Mouse (Mus musculus): ENCODE results near the gene Dclre1b. TPM values are rescaled to one million over a fixed set of nuclear protein-coding genes. Genes with fewer than 3 reads are reported as not detected.
"Not testable (repeated sequence)": the region's sequence is repeated elsewhere in the genome, so short reads cannot be mapped to it uniquely, and the experiment has no call there.

Gene Dclre1b
- 33.3 and 34.9 TPM in 2 replicates for polyA plus RNA-seq (2015; fragmentation: Nextera tagmentation; extraction: Ambion mirVana)

DNA sequence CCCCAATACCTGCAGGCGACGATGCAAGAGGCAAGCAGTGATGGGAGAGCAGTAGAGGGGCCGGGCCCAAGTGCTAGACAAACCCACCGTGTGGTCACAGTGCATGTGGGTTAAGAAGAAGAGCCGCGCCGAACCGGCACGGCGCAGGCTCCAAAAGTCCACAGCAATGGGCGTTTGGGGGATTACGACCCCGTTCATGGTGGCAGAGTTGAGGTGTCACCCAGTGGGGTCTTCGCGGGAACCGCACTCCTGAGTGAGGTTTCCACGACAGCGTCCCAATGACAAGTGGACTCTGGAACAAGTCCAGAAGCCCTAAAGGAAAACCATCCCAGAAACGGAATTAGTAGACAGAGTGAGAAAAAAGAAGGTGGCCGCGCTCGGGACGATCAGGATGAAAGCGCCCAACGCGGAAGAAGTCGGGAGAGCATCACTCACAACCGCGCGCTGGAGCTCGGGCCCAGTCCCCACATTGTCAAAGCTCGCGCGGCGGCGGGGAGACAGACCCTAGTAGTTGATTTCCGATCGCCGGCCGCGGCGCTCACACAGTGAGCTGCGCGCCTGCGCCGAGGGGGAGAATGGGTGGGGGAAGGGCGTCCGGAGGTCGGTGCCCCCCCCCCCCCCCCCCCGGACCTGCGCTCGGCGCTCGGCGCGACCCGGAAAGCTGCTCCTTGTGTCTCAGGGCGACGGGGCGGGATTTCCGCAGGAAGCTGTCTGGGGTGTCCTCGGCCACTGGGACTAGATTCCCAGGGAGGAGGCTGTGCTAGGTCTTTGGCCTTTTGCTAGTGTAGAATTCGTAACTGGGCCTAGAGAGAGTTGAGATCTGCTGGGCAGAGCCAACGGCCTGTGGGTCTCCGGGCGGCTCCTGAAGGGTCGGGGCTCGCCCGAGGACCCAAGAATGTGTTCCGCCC lies at the start of gene Dclre1b, which contains the start of the genes Ap4b1 and Gm43064:
TSS of gene Dclre1b (minus strand) at position 554 of the 908 bp plus-strand sequence.
TSS of gene Ap4b1 (plus strand) at position 630 of the 908 bp plus-strand sequence.
TSS of gene Gm43064 (plus strand) at position 683 of the 908 bp plus-strand sequence.
- WGBS: under 1% methylated on average over 62 of the region's 70 CpGs
- peak within 1 kb of the TSS; percentile 88 for H3K9ac ChIP-seq

DNA sequence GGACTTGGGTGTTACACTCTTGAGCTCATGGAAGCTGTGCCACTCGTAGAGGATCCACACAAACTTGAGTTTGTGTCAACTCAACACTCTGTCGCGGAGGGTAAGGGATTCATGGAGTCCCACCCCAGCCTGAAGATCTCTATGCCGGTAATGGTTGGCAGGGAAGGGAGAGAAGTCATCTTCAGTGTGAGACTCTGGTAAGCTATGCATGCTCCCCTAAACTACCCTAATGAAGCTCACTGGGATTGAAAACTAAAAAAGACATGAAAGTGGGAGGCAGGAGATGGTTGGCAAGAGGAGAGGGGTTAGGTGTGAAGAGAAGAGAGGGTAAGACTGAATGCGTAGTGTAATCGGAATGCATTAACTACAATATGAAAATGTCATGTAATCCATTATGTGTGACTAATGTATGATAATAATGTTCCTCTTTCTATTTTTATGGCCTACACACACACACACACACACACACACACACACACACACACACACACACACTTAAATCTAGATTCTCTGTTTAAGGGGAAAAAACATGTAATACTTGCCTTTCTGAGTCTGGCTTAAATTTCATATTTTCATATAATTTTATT lies 48.8 kb upstream of the Dclre1b start:
- Histone ChIP-seq H3K4me2 (replicated peaks) (no peak overlapping the region), H3K27me3 (no peaks in the 10 kb centered on the region), H3K9ac (no peak overlapping the region), H3K36me3 (no peaks in the 10 kb centered on the region), H3K4me3 (no peak overlapping the region), H3K4me1 (no peaks in the 10 kb centered on the region), H3K27ac (no peak overlapping the region), H3K9me3 (no peaks in the 10 kb centered on the region)
- WGBS: 92% methylated on average over 6 of the region's 6 CpGs
- ATAC-seq (ENCODE audit: low FRiP score, low read depth): no peak

More for the DNA sequence above, at the start of gene Dclre1b, which contains the start of the genes Ap4b1 and Gm43064:
- peak within 1 kb of the TSS; percentile 88 for H3K27ac ChIP-seq
- ATAC-seq (ENCODE audit: low FRiP score, low read depth): peak; percentile 98
- H3K4me2 ChIP-seq (replicated peaks): peak within 1 kb of the TSS; percentile 80
- no peaks in the 10 kb centered on the region for H3K27me3 ChIP-seq
- no peaks in the 10 kb centered on the region for H3K9me3 ChIP-seq
- H3K4me1 ChIP-seq: peaks cover 14% of the 10 kb centered on the region
- H3K36me3 ChIP-seq: peaks cover 36% of the 10 kb centered on the region
- peak within 1 kb of the TSS; percentile 80 for H3K4me3 ChIP-seq

DNA sequence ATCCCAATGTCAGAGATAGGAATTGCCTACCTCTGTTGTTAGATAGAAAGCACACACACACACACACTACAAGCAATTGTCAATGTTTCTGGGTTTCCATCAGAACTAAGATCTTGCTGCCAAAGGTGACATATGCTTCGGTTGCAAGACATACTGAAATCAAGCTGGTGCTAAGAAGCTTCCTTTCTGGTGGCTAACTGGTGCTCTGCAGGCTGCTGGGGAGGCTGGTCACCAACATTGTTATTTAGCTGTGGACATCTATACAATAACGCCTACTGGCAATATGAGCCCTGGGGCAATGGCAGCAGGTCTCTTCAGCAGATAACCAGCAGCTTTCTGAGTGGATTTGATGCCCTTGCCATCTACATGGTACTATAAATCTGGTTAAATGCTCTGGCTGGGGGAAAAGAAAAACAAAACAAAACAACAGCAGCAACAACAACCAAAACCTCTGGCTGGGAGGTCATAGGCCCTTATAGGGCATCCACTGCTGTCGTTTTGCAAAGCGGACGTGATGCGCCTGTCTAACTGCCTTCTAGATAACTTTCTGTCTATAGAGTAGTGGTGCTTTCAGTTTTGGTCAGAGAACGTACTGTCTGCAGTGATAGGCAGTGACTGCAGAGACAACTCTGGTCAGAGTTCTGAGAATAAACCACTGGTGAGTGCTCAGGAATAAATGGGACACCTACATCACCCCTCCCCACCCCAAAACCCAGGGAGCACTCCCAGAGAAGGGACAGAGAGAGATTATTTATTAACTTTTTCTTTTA lies 48.0 kb upstream of the Dclre1b start:
- no peak overlapping the region for H3K4me2 ChIP-seq (replicated peaks)
- H3K36me3 ChIP-seq: no peaks in the 10 kb centered on the region
- WGBS: 90% methylated on average over 7 of the region's 7 CpGs
- ATAC-seq (ENCODE audit: low FRiP score, low read depth): no peak
- no peak overlapping the region for H3K27ac ChIP-seq
- H3K27me3 ChIP-seq: no peaks in the 10 kb centered on the region
- H3K9ac ChIP-seq: no peak overlapping the region
- no peak overlapping the region for H3K4me3 ChIP-seq
- H3K9me3 ChIP-seq: no peaks in the 10 kb centered on the region
- no peaks in the 10 kb centered on the region for H3K4me1 ChIP-seq

DNA sequence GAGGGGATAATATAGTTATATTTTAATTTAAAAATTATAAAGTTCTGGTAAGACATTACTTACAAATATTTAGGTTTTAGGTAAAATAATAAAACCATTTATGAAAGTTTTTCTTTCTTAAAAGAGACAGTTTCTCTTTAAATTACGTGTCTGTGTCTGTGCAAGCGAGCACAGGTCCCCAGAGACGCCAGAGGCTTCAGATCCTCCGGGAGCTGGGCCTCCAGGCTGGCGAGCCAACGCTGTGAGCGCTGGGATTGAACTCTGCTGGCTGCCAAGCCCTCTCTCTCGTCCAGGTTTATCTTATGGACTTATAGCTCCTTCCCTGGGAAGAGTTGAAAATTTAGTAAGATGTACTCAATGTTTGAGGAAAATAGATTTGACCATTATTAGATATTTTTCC lies 44.6 kb upstream of the Dclre1b start:
- H3K36me3 ChIP-seq: no peaks in the 10 kb centered on the region
- H3K4me2 ChIP-seq (replicated peaks): no peak overlapping the region
- WGBS: 64% methylated on average over 8 of the region's 8 CpGs
- H3K9me3 ChIP-seq: no peaks in the 10 kb centered on the region
- no peak for ATAC-seq (ENCODE audit: low FRiP score, low read depth)
- H3K4me1 ChIP-seq: no peaks in the 10 kb centered on the region
- no peaks in the 10 kb centered on the region for H3K27me3 ChIP-seq
- H3K9ac ChIP-seq: no peak overlapping the region
- no peak overlapping the region for H3K27ac ChIP-seq
- H3K4me3 ChIP-seq: no peak overlapping the region

DNA sequence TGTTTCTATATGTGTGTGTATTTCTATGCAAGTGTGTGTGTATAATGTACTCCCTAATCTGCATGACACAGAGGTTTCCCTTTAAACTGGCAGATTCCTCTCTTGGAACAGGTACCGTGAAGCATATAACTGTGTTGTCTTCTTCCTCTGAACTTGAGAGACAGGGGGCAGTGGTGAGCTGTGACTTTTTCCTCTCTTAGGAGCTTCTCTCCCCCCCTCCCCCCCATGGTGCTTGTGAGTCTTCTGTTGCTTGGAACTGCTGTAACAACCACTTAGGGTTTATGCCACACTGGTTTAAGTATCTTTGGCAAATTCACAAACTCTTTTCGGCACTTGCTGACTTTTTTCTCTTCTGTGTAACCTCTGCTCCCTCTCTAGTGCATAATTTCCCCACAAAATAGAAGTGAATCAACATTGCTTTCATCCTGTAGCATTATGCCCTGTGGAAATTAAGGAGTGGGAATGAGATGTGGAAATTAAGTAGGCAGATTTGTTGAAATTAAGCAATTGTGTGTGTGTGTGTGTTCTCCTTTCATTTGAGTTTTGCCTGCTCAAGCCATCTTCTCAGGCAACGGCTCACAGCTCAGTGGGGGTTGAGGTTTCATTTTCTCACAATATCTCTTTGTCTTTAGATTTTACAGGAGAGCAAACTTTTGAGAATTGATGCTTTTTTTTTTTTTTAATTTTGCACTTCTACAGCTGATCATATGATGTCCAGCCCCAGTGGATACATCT lies 43.5 kb upstream of the Dclre1b start:
- Histone ChIP-seq H3K9ac (no peak overlapping the region), H3K9me3 (no peaks in the 10 kb centered on the region), H3K4me1 (no peaks in the 10 kb centered on the region), H3K4me3 (no peak overlapping the region), H3K27ac (no peak overlapping the region), H3K36me3 (no peaks in the 10 kb centered on the region), H3K4me2 (replicated peaks) (no peak overlapping the region), H3K27me3 (no peaks in the 10 kb centered on the region)
- 69% methylated on average over 3 of the region's 3 CpGs for WGBS
- no peak for ATAC-seq (ENCODE audit: low FRiP score, low read depth)

DNA sequence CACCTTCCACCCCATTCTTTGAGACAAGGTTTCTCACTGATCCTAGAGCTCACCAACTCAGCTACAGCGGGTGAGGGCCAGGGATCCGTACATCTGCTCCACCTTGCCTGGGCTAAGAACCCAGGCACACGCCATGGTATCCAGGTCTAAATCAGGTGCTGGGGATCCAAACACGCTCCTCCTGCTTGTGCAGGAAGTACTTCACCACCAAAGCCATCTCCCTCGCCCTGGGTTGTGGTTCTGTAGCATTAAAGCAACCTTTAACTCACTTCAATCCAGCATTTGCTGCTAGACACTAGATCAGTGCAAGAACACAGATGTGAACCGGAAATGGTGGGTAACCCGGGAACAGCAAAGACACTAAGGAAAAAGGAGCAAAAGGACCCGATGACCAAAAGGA lies 42.6 kb upstream of the Dclre1b start:
- no peak for ATAC-seq (ENCODE audit: low FRiP score, low read depth)
- Histone ChIP-seq H3K27ac (no peak overlapping the region), H3K36me3 (no peaks in the 10 kb centered on the region), H3K27me3 (no peaks in the 10 kb centered on the region), H3K4me3 (no peak overlapping the region), H3K9me3 (no peaks in the 10 kb centered on the region), H3K4me1 (no peaks in the 10 kb centered on the region), H3K9ac (no peak overlapping the region), H3K4me2 (replicated peaks) (no peak overlapping the region)
- 84% methylated on average over 8 of the region's 8 CpGs for WGBS

DNA sequence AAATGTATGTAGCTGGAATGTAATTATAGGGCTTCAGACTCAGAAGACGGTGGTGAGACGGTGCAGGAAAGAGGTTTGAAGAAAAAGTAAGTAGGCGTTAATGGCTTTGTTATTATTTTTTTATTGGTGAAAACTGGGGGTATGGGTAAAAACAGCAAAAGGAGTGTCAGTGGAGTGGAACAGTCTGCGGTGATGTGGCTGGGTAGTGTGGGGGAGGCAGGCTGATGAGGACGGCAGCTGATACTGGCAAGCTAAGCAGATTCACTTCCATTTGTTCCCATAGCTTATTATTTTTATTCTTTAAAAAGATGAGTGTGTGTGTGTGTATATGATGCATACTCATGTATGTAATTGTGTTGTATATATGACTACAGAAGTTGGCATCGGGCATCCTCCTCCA lies 42.2 kb upstream of the Dclre1b start:
- Histone ChIP-seq H3K27ac (no peak overlapping the region), H3K4me2 (replicated peaks) (no peak overlapping the region), H3K9ac (no peak overlapping the region), H3K4me1 (no peaks in the 10 kb centered on the region), H3K36me3 (no peaks in the 10 kb centered on the region), H3K27me3 (no peaks in the 10 kb centered on the region), H3K9me3 (no peaks in the 10 kb centered on the region), H3K4me3 (no peak overlapping the region)
- no peak for ATAC-seq (ENCODE audit: low FRiP score, low read depth)
- WGBS: 72% methylated on average over 6 of the region's 6 CpGs

DNA sequence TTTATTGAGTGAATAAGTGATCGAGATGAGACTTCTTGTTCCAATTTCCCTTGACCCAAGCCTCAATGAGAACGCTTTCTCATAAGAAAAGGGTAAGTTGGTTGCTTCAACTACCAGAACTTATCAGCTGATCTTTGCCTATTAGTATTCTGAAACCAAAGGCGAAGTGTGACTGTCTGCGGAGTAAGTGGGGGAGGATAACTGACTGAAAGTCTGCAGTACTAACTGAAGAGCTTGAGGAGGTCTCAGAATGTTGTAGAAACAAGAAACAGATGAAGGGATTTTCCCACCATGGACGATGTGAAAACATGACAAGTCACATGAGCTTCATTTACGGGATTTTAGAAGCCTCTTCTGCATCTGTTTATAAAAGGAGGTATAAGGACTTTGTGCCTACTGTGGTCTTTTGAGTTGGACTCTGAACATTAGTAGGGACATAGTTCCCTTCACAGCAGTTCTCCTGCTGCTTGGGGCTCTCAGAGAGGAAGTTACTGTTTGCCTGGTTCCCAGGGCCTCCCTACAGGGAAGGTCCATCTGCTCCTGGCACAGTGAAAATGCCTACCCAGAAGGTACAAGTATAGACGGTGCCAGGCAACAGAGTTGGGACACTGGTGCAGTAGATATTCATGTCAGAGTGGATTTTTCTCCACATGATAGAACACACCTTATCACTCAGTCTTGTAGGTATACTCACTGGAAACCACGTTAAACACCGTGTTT lies 41.6 kb upstream of the Dclre1b start:
- Histone ChIP-seq H3K4me3 (no peak overlapping the region), H3K4me2 (replicated peaks) (no peak overlapping the region), H3K36me3 (no peaks in the 10 kb centered on the region), H3K4me1 (no peaks in the 10 kb centered on the region), H3K27ac (no peak overlapping the region), H3K9me3 (no peaks in the 10 kb centered on the region), H3K27me3 (no peaks in the 10 kb centered on the region), H3K9ac (no peak overlapping the region)
- no peak for ATAC-seq (ENCODE audit: low FRiP score, low read depth)
- 81% methylated on average over 9 of the region's 9 CpGs for WGBS

DNA sequence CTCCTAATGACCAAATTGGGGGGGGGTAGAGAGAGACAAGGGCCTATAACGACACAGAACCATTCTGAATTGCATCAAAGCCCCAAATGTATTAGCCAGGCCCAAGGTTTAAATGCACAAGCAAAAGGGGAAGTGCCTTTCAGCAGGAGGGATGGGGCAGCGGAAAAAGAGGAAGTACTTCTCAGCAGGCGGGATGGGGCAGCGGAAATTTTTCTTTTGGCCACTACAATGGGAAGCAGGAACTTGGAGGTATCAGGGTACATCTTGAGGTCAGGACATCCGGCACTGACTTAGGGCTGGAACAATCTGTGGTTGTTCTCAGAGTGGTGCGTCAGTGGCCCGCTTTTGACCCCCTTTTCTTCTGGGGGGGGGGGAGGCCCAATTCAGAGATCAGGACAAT lies 31.7 kb upstream of the Dclre1b start:
- H3K27ac ChIP-seq; H3K36me3 ChIP-seq; H3K4me2 ChIP-seq (replicated peaks); H3K4me3 ChIP-seq; ATAC-seq (ENCODE audit: low FRiP score, low read depth); H3K27me3 ChIP-seq; H3K9me3 ChIP-seq; H3K9ac ChIP-seq; H3K4me1 ChIP-seq: not testable (repeated sequence)
- WGBS: 88% methylated on average over 7 of the region's 7 CpGs

DNA sequence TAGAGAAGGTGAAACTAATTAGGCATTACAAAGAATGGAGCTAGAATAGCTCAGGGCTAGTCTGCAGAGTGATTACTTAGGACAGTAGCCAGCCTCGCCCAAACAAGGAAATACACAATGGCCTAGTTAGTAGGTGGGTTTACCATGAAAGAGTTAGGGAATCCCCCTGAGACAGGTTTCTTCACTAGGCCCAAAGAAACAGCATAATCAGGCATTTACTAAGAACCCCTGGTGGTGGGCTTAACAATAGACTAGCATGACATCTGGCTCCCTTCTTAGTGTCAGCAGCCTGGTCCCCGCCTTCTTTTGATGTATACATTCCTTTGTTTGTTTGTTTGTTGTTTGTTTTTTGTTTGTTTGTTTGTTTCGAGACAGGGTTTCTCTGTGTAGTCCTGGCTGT lies 31.0 kb upstream of the Dclre1b start:
- not testable (repeated sequence) for H3K9ac ChIP-seq; H3K4me1 ChIP-seq; H3K27ac ChIP-seq; H3K27me3 ChIP-seq; H3K4me3 ChIP-seq; ATAC-seq (ENCODE audit: low FRiP score, low read depth); H3K4me2 ChIP-seq (replicated peaks); H3K9me3 ChIP-seq; H3K36me3 ChIP-seq
- WGBS: 85% methylated on average over 3 of the region's 3 CpGs

DNA sequence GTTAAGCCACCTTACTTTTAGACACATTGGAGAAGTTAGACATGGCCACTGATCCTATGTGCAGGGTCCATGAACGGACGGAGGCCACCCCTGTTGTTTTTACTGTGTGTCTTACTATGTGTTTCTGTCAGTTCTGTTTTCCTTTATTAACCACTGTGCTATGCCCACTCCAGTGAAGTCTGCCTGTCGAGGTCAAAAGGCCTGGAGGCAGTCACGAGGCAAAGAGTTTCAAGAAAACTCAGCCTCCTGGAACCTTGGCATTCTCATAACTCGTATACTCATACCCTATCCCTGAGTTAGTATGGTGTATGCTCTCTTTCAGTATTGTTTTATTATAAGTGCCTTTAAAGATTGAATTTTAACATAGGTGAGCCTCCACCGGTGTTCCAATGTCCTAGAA lies 30.5 kb upstream of the Dclre1b start:
- Histone ChIP-seq H3K9ac (no peak overlapping the region), H3K4me3 (no peak overlapping the region), H3K4me2 (replicated peaks) (no peak overlapping the region), H3K36me3 (no peaks in the 10 kb centered on the region), H3K27me3 (no peaks in the 10 kb centered on the region), H3K4me1 (no peaks in the 10 kb centered on the region), H3K9me3 (no peaks in the 10 kb centered on the region), H3K27ac (no peak overlapping the region)
- 90% methylated on average over 6 of the region's 6 CpGs for WGBS
- no peak for ATAC-seq (ENCODE audit: low FRiP score, low read depth)

Measured in limb, embryonic 13.5 days (tissue).